In genomic region chr12:59130249-59130648, GRCm38 (mm10) we compare ENCODE assay signal across 8 mouse cellular contexts. TPM values are rescaled to one million over a fixed set of nuclear protein-coding genes. Genes with fewer than 3 reads are reported as not detected.
DNase-seq lines count a peak whose midpoint lies in the region; ATAC-seq and TF ChIP-seq lines count a peak whose summit lies in the region.

No protein-coding gene starts in this region.

- H3K9me3 ChIP-seq in heart, embryonic 13.5 days: no peaks in the 10 kb centered on the region
- no peaks in the 10 kb centered on the region for H3K9me3 ChIP-seq in limb, embryonic 11.5 days (ENCODE audit: control insufficient read depth, low read length)
- H3K9me3 ChIP-seq in midbrain, embryonic 11.5 days (ENCODE audit: control insufficient read depth, low read length): no peaks in the 10 kb centered on the region
- no peaks in the 10 kb centered on the region for H3K9me3 ChIP-seq in stomach, postnatal 0 days (ENCODE audit: control insufficient read depth, low read length)

- H3K36me3 ChIP-seq in heart, embryonic 13.5 days: no peaks in the 10 kb centered on the region
- H3K36me3 ChIP-seq in limb, embryonic 11.5 days (ENCODE audit: control insufficient read depth, insufficient read depth, low read length): no peaks in the 10 kb centered on the region
- no peaks in the 10 kb centered on the region for H3K36me3 ChIP-seq in midbrain, embryonic 11.5 days (ENCODE audit: control insufficient read depth, insufficient read depth, low read length)
- H3K36me3 ChIP-seq in stomach, postnatal 0 days (ENCODE audit: control insufficient read depth, insufficient read depth, low read length): no peaks in the 10 kb centered on the region

- peak overlapping the region; percentile 61 for H3K27ac ChIP-seq in cortical plate, adult 2 months (ENCODE audit: insufficient read depth, low read length)
- peak overlapping the region; percentile 95 for H3K27ac ChIP-seq in heart, embryonic 13.5 days (replicated peaks)
- H3K27ac ChIP-seq in limb, embryonic 11.5 days (replicated peaks; ENCODE audit: low read depth, low read length): peak overlapping the region; percentile 82; the same call in 1 of the 2 replicates
- H3K27ac ChIP-seq in midbrain, embryonic 11.5 days (ENCODE audit: low read depth, low read length): peak overlapping the region; percentile 91; the same call in 1 of the 2 replicates
- H3K27ac ChIP-seq in stomach, postnatal 0 days (replicated peaks): peak overlapping the region; percentile 97

- DNase-seq in spleen, adult 18-20 months: peak; percentile 6 to 21
- DNase-seq in spleen, postnatal 14 days (ENCODE audit: low spot score in 2 of 2): no peak
- peak; percentile 41 for DNase-seq in limb, embryonic 11.5 days (ENCODE audit: low spot score)
- DNase-seq in midbrain, embryonic 11.5 days (ENCODE audit: low spot score, missing footprints): no peak
- DNase-seq in stomach, postnatal 0 days (ENCODE audit: low spot score): peak; percentile 30

- H3K4me2 ChIP-seq in heart, embryonic 13.5 days: peak overlapping the region; percentile 79
- peak overlapping the region; percentile 70 for H3K4me2 ChIP-seq in limb, embryonic 11.5 days (ENCODE audit: low read depth, severe bottlenecking)
- peak overlapping the region; percentile 60 for H3K4me2 ChIP-seq in midbrain, embryonic 11.5 days
- peak overlapping the region; percentile 89 for H3K4me2 ChIP-seq in stomach, postnatal 0 days (replicated peaks; ENCODE audit: low read depth)

- H3K4me3 ChIP-seq in cortical plate, adult 2 months (ENCODE audit: insufficient read depth, low read length): peak overlapping the region; percentile 65
- H3K4me3 ChIP-seq in heart, embryonic 13.5 days: peak overlapping the region; percentile 92
- H3K4me3 ChIP-seq in limb, embryonic 11.5 days (ENCODE audit: low read depth, low read length): peak overlapping the region; percentile 70
- H3K4me3 ChIP-seq in midbrain, embryonic 11.5 days (ENCODE audit: low read depth, low read length): peak overlapping the region; percentile 78
- peak overlapping the region; percentile 86 for H3K4me3 ChIP-seq in stomach, postnatal 0 days (ENCODE audit: low read depth, low read length)

- H3K9ac ChIP-seq in heart, embryonic 13.5 days: peak overlapping the region; percentile 97
- peak overlapping the region; percentile 95; the same call in 1 of the 2 replicates for H3K9ac ChIP-seq in limb, embryonic 11.5 days (ENCODE audit: low read length)
- H3K9ac ChIP-seq in midbrain, embryonic 11.5 days (ENCODE audit: low read length): peak overlapping the region; percentile 92
- peak overlapping the region; percentile 94 for H3K9ac ChIP-seq in stomach, postnatal 0 days (ENCODE audit: low read length)

- WGBS in heart, embryonic 13.5 days: 9% methylated on average over 3 of the region's 3 CpGs
- 19% methylated on average over 3 of the region's 3 CpGs for WGBS in limb, embryonic 11.5 days
- 27% methylated on average over 3 of the region's 3 CpGs for WGBS in midbrain, embryonic 11.5 days
- WGBS in stomach, postnatal 0 days: 3% methylated on average over 3 of the region's 3 CpGs

- TF ChIP-seq POLR2A in cortical plate, adult 2 months (IDR thresholded peaks at IDR 0.05; ENCODE audit: extremely low read depth, insufficient read depth, low read length): no peak

- no peak for TF ChIP-seq CTCF in cortical plate, adult 2 months (IDR thresholded peaks at IDR 0.05; ENCODE audit: extremely low read depth, insufficient read depth, low read length)
- no peak for TF ChIP-seq CTCF in stomach, postnatal 0 days (IDR thresholded peaks at IDR 0.05; ENCODE audit: low read depth)

- H3K27me3 ChIP-seq in heart, embryonic 13.5 days (replicated peaks): no peaks in the 10 kb centered on the region
- H3K27me3 ChIP-seq in limb, embryonic 11.5 days (ENCODE audit: control insufficient read depth, insufficient read depth, low read length): no peaks in the 10 kb centered on the region
- no peaks in the 10 kb centered on the region for H3K27me3 ChIP-seq in midbrain, embryonic 11.5 days (ENCODE audit: control insufficient read depth, insufficient read depth, low read length)
- no peaks in the 10 kb centered on the region for H3K27me3 ChIP-seq in stomach, postnatal 0 days (ENCODE audit: control insufficient read depth, insufficient read depth, low read length)

- peaks cover 9% of the 10 kb centered on the region for H3K4me1 ChIP-seq in cortical plate, adult 2 months (ENCODE audit: control insufficient read depth, insufficient read depth, low read length)
- H3K4me1 ChIP-seq in heart, embryonic 13.5 days: peaks cover 34% of the 10 kb centered on the region
- peaks cover 2% of the 10 kb centered on the region; the same call in 1 of the 2 replicates for H3K4me1 ChIP-seq in limb, embryonic 11.5 days (ENCODE audit: control insufficient read depth, insufficient read depth, low read length)
- peaks cover 16% of the 10 kb centered on the region for H3K4me1 ChIP-seq in midbrain, embryonic 11.5 days (ENCODE audit: control insufficient read depth, insufficient read depth, low read length)
- H3K4me1 ChIP-seq in stomach, postnatal 0 days (replicated peaks; ENCODE audit: control insufficient read depth, insufficient read depth): peaks cover 5% of the 10 kb centered on the region

- TF ChIP-seq EP300 in stomach, postnatal 0 days (optimal IDR thresholded peaks at IDR 0.05): no peak

- no peak for ATAC-seq in heart, embryonic 13.5 days (ENCODE audit: extremely low read depth, insufficient number of reproducible peaks, low FRiP score, low TSS enrichment)
- no peak for ATAC-seq in limb, embryonic 11.5 days (ENCODE audit: insufficient number of reproducible peaks, low FRiP score, low TSS enrichment, low read depth)
- ATAC-seq in midbrain, embryonic 11.5 days (ENCODE audit: low FRiP score): no peak
- no peak for ATAC-seq in stomach, postnatal 0 days (ENCODE audit: low FRiP score, low TSS enrichment)
- ATAC-seq in erythroid progenitor cell, adult 5-6 weeks (replicated peaks; ENCODE audit: low FRiP score, poor library complexity, severe bottlenecking): no peak

RNA-seq across cellular contexts. Expression of gene Mia2, which starts 34.6 kb away (rescaled TPM):
- polyA plus RNA-seq in cortical plate, adult 2 months (2012; rRNA removed): 52.2 and 52.6 TPM in 2 replicates
- polyA plus RNA-seq in heart, embryonic 13.5 days (2015; fragmentation: Nextera tagmentation; extraction: Ambion mirVana): 32.6 and 34.8 TPM in 2 replicates
- polyA plus RNA-seq in limb, embryonic 11.5 days (2014; fragmentation: Nextera tagmentation; extraction: Ambion mirVana): 65.9 and 73.3 TPM in 2 replicates
- polyA plus RNA-seq in midbrain, embryonic 11.5 days (2014; fragmentation: Nextera tagmentation; extraction: Ambion mirVana): 55.4 and 63.4 TPM in 2 replicates
- polyA plus RNA-seq in stomach, postnatal 0 days (2015; fragmentation: Nextera tagmentation; extraction: Ambion mirVana): 60.1 and 69.4 TPM in 2 replicates
- 89.4 and 98.9 TPM in 2 replicates for total RNA-seq in erythroid progenitor cell, adult 5-6 weeks (2015; ENCODE audit: low replicate concordance)
- total RNA-seq in erythroid progenitor cell, adult 5-6 weeks (2017; ENCODE audit: low replicate concordance): 138 and 233 TPM in 2 replicates

Comparison
In these comparisons a context has a peak if more than half of its experiments do, and no peak if none do; other contexts are left out.
1. DNase-seq: peak in spleen, adult 18-20 months (2 of 2), limb, embryonic 11.5 days (single experiment) and stomach, postnatal 0 days (single experiment); none in spleen, postnatal 14 days (0 of 2) and midbrain, embryonic 11.5 days (single experiment).
2. Peak in every context shown above with its lines, with median percentiles within 50 percentile points of each other: H3K27ac ChIP-seq, H3K4me3 ChIP-seq, H3K4me2 ChIP-seq and H3K9ac ChIP-seq.